Mouse (Mus musculus) neural tube, embryonic 15.5 days (tissue): ENCODE measurements around the gene Kcnrg. TPM values are rescaled to one million over a fixed set of nuclear protein-coding genes. Genes with fewer than 3 reads are reported as not detected.

Experiments
- ATAC-seq: fragments of 200-750 bp; cut with Nextera tagmentation; 2 replicates; pipeline ENCODE4 v1.8.0; 2017; ENCODE audit warnings: mild to moderate bottlenecking, moderate TSS enrichment, moderate library complexity; ENCODE audit not compliant: low FRiP score
- H3K27ac ChIP-seq: fragments of 300-500 bp; sonication (generic); replicated peaks from 2 replicates; pipeline ENCODE4 v1.5.1; 2015; ENCODE audit warnings: mild to moderate bottlenecking, inconsistent platforms
- H3K27me3 ChIP-seq: fragments of 300-500 bp; sonication (generic); replicated peaks from 2 replicates; pipeline ENCODE4 v1.6.1; 2015; ENCODE audit warnings: inconsistent platforms
- H3K36me3 ChIP-seq: fragments of 300-500 bp; sonication (generic); 2 replicates; pipeline ENCODE4 v1.6.1; 2015; ENCODE audit warnings: inconsistent platforms
- H3K4me1 ChIP-seq: fragments of 300-500 bp; sonication (generic); 2 replicates; pipeline ENCODE4 v1.6.1; 2015; ENCODE audit warnings: inconsistent platforms
- H3K4me2 ChIP-seq: fragments of 300-500 bp; sonication (generic); 2 replicates; pipeline ENCODE4 v1.6.1; 2015; ENCODE audit warnings: inconsistent platforms, mild to moderate bottlenecking, moderate library complexity
- H3K4me3 ChIP-seq: fragments of 300-500 bp; sonication (generic); replicated peaks from 2 replicates; pipeline ENCODE4 v1.5.1; 2015; ENCODE audit warnings: mild to moderate bottlenecking, inconsistent platforms
- H3K9ac ChIP-seq: fragments of 300-500 bp; sonication (generic); replicated peaks from 2 replicates; pipeline ENCODE4 v1.6.1; 2015; ENCODE audit warnings: mild to moderate bottlenecking, inconsistent platforms
- H3K9me3 ChIP-seq: fragments of 300-500 bp; sonication (generic); replicated peaks from 2 replicates; pipeline ENCODE4 v1.6.1; 2016; ENCODE audit warnings: inconsistent platforms
- WGBS: fragments of 180-500 bp; shearing (Covaris S2); methylation state at CpG from one replicate; pipeline ENCODE4 v1.1.7; 2015; ENCODE audit warnings: mixed read lengths; 5-methylcytosine and 5-hydroxymethylcytosine counted together
- microRNA counts: library from miRNA; unstranded; fragments of <30 nt; microRNA quantifications from one replicate; lab custom pipeline; 2016
- microRNA-seq: library from miRNA; unstranded; fragments of <30 nt; microRNA quantifications from one replicate; pipeline ENCODE4, GENCODE M21; 2017
- polyA plus RNA-seq: library from polyadenylated mRNA; unstranded; fragments of >200 nt; fragmentation: Nextera tagmentation; extraction: Ambion mirVana; gene quantifications from 2 replicates; pipeline ENCODE4 v1.2.1, GENCODE M21; 2015

The Kcnrg gene
- polyA plus RNA-seq, 1 experiment from 2014 or later, result 2.1 TPM

DNA sequence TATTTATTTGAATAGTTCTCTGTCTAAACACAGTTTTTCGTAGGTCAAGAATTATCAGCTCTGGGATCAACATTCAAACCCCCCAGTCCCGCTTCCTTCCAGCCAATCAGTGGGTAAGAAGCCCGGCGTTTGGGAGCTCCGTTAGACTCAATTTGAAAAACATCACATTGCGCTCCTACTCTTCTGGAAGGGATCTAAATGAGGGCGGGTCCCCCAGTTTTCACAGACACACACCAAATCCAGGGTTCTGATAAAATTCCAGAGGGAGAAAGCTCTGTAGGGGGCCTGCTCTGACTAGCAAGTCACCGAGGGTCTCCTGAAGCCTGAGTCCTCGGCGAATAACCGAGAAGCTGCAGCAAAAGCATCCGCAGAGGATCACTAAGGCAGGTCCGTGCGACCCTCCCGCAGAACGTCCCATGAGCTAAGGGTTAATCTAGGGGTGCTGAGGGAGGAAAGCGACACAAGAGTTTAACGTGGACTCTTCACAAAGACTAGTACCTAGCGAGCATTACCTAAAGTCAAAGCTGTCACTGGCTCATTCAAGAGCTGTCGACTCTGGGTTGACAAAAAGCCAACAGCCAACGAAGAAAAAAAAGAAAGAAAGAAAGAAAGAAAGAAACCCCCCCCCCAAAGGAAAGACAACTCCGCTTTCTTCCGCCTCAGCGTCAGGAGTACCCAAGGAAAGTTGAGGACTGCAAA lies 40.1 kb downstream of the Kcnrg start:
- WGBS, result under 1% methylated on average over 24 of the region's 24 CpGs
- Histone ChIP-seq H3K9ac (peak overlapping the region; percentile 64), H3K4me1 (peaks cover 13% of the 10 kb centered on the region), H3K4me3 (peak overlapping the region; percentile 60), H3K4me2 (peak overlapping the region; percentile 91), H3K9me3 (no peaks in the 10 kb centered on the region), H3K27ac (peak overlapping the region; percentile 75), H3K27me3 (no peaks in the 10 kb centered on the region), H3K36me3 (no peaks in the 10 kb centered on the region)
- no peak for ATAC-seq

DNA sequence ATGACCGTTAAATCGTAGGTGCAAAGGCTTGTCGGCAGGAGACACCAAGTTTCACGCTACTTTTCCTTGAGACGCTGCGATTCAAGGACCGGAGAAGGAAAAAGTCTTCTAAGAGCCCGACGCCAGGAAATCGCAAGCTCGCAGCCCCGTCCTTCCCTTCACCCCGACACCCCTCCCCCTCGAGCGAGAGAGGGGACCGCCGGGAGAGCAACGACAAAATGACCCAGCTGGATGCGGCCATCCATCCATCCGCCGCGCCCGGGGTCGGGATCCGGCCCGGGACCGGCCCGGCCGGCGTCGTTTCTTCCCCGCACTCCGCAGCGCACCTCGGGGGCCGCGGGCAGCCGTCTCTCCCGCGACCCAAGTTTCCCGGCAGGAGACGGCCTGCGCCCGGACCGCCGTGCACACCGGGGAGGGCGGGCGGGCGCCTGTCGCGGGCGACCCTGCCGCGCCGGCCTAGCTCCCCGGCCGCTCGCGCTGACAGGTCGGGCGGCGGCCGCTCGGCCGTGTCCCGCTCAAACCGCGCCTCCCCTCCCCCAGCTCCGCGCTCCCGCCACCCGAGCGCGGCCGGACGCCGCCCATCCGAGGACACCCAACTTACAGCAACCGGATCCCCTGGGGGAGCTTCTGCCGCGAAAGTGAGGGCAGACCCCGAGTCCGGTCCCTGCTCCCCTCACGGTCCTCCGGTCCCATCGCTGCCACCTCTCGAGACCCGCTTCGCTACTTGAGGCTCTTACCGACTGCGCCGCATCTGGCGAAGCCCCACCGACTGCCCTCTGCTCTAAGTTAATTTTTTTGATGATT lies 40.8 kb downstream of the Kcnrg start:
- under 1% methylated on average over 86 of the region's 95 CpGs for WGBS
- Histone ChIP-seq H3K4me1 (peaks cover 13% of the 10 kb centered on the region), H3K4me2 (peak overlapping the region; percentile 91), H3K9me3 (no peaks in the 10 kb centered on the region), H3K4me3 (peak overlapping the region; percentile 60), H3K36me3 (no peaks in the 10 kb centered on the region), H3K27ac (peak overlapping the region; percentile 75), H3K27me3 (no peaks in the 10 kb centered on the region), H3K9ac (peak overlapping the region; percentile 64)
- ATAC-seq, result peak; percentile 71

DNA sequence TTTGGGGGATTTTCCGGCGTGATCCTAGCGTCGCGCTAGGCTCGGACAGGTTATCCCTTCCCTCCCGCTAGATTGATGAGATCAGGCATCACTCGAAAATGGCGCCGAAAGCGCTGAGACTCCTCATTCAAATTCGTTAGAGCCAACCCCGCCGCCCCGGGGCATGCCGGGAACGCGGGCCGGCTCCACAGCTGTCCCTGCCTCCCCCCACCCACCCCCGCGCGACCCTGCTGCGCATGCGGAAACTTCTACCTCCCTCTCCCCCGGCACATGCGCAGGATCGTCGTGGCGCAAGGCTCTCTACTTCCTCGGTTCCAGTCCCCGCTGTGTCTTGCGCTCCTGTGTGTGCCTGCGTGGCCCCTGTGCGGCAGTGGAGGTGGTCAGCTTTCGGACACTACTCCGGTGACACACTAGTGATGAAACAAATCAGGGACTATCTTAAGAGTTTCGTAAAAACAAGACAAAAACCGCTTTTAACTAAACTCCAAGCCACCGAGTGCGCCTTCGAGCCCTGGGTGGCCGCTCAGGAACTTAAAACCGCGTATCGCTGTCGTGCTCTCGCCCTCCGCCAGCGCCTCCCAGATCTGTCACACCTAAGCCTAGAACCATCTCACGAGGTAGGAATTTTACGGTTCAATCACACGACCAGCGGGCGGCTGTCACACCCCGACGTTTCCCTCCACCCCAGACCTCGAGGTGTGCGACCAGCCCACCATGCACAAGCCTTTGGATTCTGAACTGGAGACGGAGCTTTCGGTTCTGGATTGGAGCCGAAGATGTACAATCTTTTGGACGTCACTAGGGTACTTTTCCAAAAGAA lies 41.6 kb downstream of the Kcnrg start:
- WGBS, result 2% methylated on average over 62 of the region's 62 CpGs
- peak overlapping the region; percentile 75 for H3K27ac ChIP-seq
- no peaks in the 10 kb centered on the region for H3K27me3 ChIP-seq
- peak overlapping the region; percentile 64 for H3K9ac ChIP-seq
- peak overlapping the region; percentile 60 for H3K4me3 ChIP-seq
- H3K4me1 ChIP-seq, result peaks cover 13% of the 10 kb centered on the region
- peak; percentile 95 for ATAC-seq
- no peaks in the 10 kb centered on the region for H3K9me3 ChIP-seq
- peak overlapping the region; percentile 91 for H3K4me2 ChIP-seq
- no peaks in the 10 kb centered on the region for H3K36me3 ChIP-seq

DNA sequence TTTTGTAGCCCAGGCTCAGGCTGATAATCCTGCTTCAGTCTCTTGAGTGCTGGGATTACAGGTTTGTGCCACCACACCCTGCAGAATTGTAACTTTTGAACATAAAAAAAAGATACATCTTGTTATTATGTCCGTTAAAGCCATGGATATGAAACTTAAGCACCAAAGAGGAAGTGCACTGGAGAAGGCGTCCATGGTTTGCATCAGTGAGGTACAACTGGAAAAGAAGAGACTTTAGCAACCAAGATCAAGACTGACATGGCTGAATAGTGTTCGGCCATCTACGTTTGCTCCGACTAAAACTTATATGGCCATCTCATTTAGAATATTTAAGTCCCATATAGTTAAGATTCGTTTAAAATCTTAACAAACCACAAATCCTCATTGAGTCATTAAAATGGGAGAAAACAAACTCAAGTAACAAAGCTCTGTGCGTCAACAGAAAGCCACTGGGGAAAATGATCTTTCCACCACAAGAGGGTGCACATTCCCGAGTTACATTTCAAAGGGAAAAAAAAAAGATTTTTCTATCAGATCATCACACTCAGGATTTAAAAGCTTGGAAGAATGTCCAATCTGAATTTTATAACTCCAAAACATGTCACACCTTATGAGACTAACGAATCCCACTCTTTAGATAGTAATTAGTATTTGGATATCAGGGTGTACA lies 43.2 kb downstream of the Kcnrg start:
- H3K9ac ChIP-seq, result no peak overlapping the region
- ATAC-seq, result no peak

DNA sequence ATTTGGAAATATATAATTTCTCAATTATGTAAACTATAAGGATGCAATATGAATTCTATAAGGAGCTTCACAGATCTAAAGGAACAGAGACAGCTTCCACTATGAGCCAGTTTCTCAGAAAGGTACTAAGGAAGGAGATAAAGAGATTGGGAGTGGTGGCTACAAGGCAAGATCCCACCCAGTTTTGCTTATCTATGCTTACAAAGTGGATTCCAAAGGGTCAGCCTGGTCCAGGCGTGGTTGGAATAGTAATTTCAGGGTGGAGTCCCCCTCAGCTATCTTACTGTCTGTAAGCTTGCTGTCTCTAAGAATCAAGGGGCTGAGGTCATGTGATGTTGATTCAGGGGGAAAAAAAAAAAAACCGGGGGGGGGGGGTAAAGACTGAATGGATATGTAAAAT lies 49.2 kb downstream of the Kcnrg start:
- no peaks in the 10 kb centered on the region for H3K9me3 ChIP-seq
- H3K36me3 ChIP-seq, result no peaks in the 10 kb centered on the region
- H3K27me3 ChIP-seq, result no peaks in the 10 kb centered on the region
- ATAC-seq, result no peak
- H3K4me1 ChIP-seq, result no peaks in the 10 kb centered on the region
- no peak overlapping the region for H3K27ac ChIP-seq
- H3K4me3 ChIP-seq, result no peak overlapping the region
- no peak overlapping the region for H3K9ac ChIP-seq
- 57% methylated on average over 2 of the region's 2 CpGs for WGBS
- H3K4me2 ChIP-seq, result no peak overlapping the region

More for the DNA sequence above, 43.2 kb downstream of the Kcnrg start:
- H3K4me3 ChIP-seq, result no peak overlapping the region
- no peaks in the 10 kb centered on the region for H3K27me3 ChIP-seq
- 0 out of 2 replicates have a peak overlapping the region, but pooled peaks have one; percentile 13 for H3K4me2 ChIP-seq
- WGBS, result 42% methylated on average over 9 of the region's 9 CpGs
- no peaks in the 10 kb centered on the region for H3K9me3 ChIP-seq
- H3K27ac ChIP-seq, result no peak overlapping the region
- H3K4me1 ChIP-seq, result peaks cover 13% of the 10 kb centered on the region
- H3K36me3 ChIP-seq, result no peaks in the 10 kb centered on the region

DNA sequence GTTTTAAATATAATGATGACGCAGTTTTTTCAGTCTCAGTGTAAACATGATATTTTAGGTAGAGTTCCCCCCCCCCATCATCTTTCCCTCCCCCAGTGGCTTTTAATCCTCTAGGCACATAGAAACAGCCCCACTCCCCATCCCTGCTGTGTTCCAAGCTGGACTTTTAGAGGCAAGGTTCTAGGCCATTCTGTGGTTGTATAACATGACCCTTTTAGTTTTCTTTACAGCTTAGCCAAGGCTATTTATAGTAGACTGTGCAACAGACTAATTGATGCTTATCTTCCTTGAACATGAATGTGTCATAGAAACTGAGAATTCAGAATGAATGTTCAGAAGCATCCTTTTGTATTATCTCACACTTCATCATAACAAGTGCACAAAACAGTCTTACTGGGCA lies 54.2 kb downstream of the Kcnrg start:
- Histone ChIP-seq H3K9me3 (no peaks in the 10 kb centered on the region), H3K4me3 (no peak overlapping the region), H3K4me1 (no peaks in the 10 kb centered on the region), H3K4me2 (no peak overlapping the region), H3K27ac (no peak overlapping the region), H3K36me3 (no peaks in the 10 kb centered on the region), H3K9ac (no peak overlapping the region), H3K27me3 (no peaks in the 10 kb centered on the region)
- 83% methylated on average over 1 of the region's 1 CpGs for WGBS
- no peak for ATAC-seq

DNA sequence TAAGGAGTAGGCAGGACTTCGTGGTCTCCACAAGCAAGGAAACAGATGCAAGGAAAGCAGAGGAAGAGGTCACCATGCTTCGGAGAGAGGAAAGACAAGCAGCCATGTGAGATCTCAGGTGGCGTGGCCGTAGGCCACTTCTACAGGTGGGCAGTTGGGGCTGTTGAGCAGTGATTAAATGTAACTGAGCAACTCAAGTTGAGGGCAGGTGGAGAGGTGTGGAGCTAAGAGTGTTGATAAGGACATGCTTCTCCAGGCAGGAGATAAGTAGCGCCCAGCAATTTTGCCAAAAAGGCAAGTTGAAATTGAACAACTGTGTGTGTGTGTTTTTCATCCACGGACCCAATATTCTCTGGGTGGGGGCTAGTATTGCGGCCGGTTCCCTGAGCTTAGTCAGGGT lies 55.0 kb downstream of the Kcnrg start:
- no peak for ATAC-seq
- no peaks in the 10 kb centered on the region for H3K36me3 ChIP-seq
- no peak overlapping the region for H3K9ac ChIP-seq
- H3K27ac ChIP-seq, result no peak overlapping the region
- 92% methylated on average over 8 of the region's 8 CpGs for WGBS
- no peak overlapping the region for H3K4me2 ChIP-seq
- no peaks in the 10 kb centered on the region for H3K9me3 ChIP-seq
- H3K27me3 ChIP-seq, result no peaks in the 10 kb centered on the region
- H3K4me3 ChIP-seq, result no peak overlapping the region
- no peaks in the 10 kb centered on the region for H3K4me1 ChIP-seq

MicroRNAs encoded within 50 kb of the gene (microRNA counts, 519-probe panel; counts per million panel counts)
- microRNA mmu-miR-15a (lab: Ali Mortazavi, UCI) (3,677 counts per million, percentile 88 among the panel's probes with 10 or more counts), microRNA mmu-miR-16 (lab: Ali Mortazavi, UCI) (4,606 counts per million, percentile 99 among the panel's probes with 10 or more counts)

Small RNA genes lying within 50 kb of the gene (microRNA-seq; reads per million reads assigned to microRNA genes)
- gene Mir15a (1,852 reads per million, percentile 84 among the genes with 10 or more reads in this experiment), gene Mir16-1 (1,005 reads per million, percentile 79 among the genes with 10 or more reads in this experiment)

Other genes starting within 250 kb of the Kcnrg start
- gene Ebpl, start 247.0 kb upstream of the Kcnrg start, polyA plus RNA-seq, result 12.0 and 12.8 TPM in 2 replicates
- 61.1 and 62.2 TPM in 2 replicates for gene Kpna3, start 167.6 kb upstream of the Kcnrg start, polyA plus RNA-seq
- gene Spryd7, start 50.6 kb upstream of the Kcnrg start, polyA plus RNA-seq, result 59.5 and 60.6 TPM in 2 replicates
- 38.2 and 44.8 TPM in 2 replicates for gene Trim13, start 9.2 kb upstream of the Kcnrg start, polyA plus RNA-seq